Mouse (Mus musculus): Measurements from ENCODE around the gene Tesc.
A peak's percentile ranks its signal among the peaks of the same experiment; 100 is the strongest.

Tesc gene

GRCm38 (mm10) chr5:118047091-118047757 is 19.7 kb downstream of the Tesc start:
- no peak for DNase-seq

- DNase-seq = no peak
These were observed 20.9 kb downstream of the Tesc start for GRCm38 (mm10) chr5:118048412-118048811.

DNA sequence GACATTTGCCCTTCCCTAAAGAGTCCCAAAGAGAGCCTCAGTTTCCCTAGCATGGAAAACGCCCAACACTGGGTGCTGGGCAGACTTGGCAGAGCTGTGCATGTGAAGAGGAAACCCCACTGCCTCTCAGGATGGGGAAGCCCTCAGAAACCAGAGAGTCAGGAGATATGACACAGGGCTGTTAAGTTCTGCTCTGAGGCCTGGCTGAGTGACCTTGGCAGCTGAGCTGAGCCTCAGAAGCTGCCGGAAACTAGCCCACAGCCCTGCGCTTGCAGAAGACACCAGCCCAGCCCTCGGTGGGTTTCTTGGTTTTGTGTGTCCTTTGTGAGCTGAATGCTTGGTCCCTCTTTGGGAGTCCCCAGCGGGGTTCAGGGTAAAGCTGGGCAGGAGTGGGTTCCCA is 21.4 kb downstream of the Tesc start:
- DNase-seq = no peak

GRCm38 (mm10) chr5:118050743-118051142 is 23.2 kb downstream of the Tesc start:
- DNase-seq = no peak

DNA sequence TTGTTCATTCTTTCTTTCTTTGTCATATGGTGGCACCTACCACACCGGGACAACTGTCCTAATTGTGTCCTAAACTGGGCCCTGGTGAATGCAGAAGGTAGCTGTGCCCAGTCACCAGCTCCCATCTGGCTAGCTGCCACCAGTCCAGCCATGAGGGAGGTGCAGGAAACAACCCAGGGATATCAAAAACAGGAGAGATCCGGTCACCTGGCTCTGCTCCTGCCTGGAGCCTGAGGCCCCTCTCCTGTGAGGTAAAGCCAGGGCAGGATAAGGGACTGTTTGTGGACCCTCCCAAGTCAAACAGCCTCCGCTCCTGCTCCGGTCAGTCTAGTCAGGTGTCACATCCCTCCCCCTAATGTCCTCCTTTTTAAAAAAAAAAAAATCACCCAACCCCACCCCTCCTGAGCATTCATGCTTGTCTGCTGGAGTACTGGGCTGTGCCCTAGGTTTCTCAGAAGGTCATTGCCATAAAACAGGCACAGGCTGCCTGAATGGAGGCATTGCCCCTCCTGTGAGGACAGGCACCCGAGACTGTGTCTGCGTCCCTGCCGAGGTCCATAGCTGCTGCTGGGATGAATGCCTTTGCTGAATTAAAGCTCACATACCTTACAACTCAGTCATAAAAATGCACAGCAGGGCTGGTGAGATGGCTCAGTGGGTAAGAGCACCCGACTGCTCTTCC is 24.6 kb downstream of the Tesc start:
- DNase-seq = no peak

GRCm38 (mm10) chr5:118053205-118053604 is 25.7 kb downstream of the Tesc start:
- no peak for DNase-seq

GRCm38 (mm10) chr5:118057508-118058111 is 30.1 kb downstream of the Tesc start:
- no peak for DNase-seq

DNA sequence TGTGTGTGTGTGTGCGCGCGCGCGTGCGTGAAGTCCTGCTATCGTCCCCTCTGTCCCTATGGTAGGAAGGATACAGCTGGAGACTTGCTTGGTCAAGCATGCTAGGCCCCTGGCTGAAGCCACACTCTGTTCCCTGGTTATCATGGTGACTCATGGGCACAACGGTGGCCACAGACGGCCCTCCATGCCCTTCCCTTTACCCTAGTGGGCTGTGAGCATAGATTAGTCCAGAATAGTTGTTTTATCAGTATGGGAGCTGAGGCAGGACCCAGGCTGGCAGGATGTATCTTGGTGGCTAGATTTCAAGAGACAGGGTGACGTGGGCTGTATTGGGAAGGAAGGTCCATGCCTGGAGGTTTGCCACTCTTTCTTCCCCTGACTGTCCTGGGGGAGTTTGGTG is 31.3 kb downstream of the Tesc start:
- DNase-seq = no peak

DNA sequence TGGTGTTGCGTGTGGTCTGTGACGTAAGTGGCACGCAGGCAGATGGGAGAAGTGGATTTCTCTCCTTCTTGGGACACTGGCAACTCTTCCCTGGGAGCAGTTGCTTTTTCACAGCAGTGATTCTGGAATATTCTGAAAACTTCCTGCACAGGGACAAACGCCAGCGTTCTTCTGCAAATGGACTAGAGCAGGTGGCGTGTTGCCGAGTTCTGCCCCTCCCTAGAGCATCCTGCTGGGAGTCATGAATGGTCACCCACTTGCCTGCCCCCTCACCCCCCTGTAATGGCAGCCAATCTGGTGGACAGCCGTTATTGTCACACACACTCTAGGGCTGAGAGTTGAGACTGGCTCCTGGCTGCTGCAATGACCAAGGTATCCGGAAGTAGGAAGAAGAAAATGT is 32.1 kb downstream of the Tesc start:
- no peak for DNase-seq

DNA sequence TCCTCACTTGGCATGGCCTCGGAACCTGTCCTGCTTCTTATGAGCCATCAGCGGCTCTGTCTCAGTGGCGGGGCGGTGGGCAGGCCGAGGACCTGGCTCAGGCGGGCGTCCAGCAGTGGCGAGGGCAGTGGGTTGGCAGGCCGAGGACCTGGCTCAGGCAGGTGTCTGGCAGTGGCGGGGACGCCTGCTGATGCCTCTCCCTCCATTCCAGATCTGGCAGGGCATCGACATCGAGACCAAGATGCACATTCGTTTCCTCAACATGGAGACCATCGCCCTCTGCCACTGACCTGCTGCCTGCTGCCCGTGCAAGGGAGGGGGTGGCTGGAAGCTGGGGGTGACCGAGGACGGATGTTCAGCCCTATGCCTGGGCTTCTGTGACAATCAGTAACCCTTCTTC is 33.8 kb downstream of the Tesc start:
- no peak for DNase-seq

GRCm38 (mm10) chr5:118063181-118063621 is 35.7 kb downstream of the Tesc start:
- no peak for DNase-seq

- no peak for DNase-seq
These were observed 36.9 kb downstream of the Tesc start for GRCm38 (mm10) chr5:118064284-118064901.

DNA sequence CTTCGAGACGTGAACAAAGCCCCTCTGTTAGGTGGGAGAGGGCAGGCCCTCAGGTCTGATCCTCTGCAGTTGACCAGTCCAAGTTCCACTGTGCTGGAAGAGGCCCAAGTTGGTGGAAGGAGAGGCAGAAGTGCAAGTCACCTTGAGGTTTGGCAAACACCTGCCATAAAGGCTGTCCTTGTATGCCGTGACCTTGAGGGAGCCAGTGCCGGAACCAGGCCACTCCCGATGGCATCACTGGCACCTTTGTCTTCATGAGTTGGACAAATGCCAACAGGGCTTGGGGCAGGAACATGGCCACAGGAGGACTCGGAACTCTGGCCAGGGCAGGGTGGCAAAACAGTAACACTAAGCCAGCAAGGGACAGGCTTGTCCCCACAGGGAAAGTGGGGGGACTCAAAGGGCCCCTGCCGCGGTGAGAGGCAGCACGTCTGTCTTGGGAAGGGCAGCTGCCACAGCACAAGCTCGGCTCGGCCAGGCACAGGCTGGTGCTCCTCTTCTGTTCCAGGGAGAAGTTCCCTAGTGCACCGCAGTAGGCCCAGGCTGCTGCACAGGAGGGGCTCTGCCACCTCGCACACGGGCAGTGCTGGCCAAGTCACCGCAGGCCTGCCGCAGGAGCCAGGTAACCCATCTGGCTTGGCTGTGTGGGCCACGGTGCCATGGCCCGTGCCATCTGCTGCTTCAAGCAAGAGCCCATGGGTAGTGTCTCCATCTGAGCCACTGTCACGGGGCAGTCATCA is 38.1 kb downstream of the Tesc start:
- DNase-seq = no peak

DNA sequence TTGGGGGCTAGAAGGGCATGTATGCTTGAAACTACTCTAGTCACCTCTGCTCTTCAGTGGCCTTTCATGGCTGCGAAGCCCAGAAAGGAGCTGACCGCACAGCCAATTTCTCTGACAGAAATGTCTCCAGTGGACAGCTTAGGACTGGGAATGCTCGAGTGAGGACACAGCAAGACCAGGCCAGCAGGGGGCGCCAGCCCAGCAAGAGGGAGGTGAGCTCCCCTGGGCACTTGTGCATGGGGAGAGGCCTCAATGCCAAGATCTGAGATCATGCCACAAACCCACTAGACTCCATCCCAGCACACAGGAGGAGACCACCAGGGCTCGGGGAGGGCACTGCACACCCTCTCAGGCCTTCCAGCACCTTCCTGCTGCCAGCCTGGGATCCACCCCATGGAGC is 39.3 kb downstream of the Tesc start:
- peak; percentile 71 for DNase-seq

GRCm38 (mm10) chr5:118067572-118067971 is 40.0 kb downstream of the Tesc start:
- DNase-seq = no peak

DNA sequence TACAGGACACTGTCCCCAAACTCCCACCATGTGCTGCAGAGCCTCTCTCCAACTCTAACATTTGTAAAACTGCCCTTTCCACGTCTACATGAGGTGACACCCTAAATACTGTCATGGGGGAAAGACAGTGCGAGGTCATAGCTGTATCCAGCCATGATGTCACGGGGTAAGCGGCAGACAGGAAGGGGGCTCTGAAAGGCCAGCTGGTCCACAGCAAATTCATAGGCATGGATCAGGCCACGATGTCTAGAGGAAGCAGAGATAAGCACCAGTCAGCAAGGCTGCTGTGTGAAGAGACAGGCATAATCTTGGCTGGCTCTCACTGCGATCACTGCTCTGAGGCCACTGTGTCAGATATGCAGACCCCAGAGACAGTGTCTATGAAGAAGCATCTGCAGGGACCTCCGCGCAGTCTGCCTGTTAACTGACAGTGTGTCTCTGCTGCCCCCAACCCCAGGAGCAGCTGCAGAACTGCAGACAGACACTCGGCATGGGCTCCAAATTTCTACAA is 40.5 kb downstream of the Tesc start:
- no peak for DNase-seq

GRCm38 (mm10) chr5:118069315-118069714 is 41.8 kb downstream of the Tesc start:
- peak; percentile 61 for DNase-seq

DNA sequence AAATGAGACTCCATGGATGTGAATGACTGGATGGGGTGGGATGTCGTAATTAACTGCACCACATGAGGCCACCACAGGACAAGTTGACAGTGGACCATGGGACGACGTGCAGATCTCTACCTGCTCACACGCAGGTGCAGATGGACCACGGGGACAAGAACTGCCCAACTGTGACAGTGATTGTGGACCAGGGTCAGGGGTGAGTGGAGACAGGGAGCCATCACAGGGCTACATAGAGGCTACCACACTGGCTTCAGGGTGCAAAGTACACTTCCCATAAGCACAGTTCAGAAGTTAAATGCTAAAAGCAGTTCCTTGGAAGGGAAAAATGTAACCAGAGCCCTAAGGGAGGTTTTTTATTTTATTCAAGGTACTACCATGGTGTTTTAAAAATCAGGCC is 44.2 kb downstream of the Tesc start:
- DNase-seq = no peak

GRCm38 (mm10) chr5:118073213-118073773 is 45.8 kb downstream of the Tesc start:
- no peak for DNase-seq

DNA sequence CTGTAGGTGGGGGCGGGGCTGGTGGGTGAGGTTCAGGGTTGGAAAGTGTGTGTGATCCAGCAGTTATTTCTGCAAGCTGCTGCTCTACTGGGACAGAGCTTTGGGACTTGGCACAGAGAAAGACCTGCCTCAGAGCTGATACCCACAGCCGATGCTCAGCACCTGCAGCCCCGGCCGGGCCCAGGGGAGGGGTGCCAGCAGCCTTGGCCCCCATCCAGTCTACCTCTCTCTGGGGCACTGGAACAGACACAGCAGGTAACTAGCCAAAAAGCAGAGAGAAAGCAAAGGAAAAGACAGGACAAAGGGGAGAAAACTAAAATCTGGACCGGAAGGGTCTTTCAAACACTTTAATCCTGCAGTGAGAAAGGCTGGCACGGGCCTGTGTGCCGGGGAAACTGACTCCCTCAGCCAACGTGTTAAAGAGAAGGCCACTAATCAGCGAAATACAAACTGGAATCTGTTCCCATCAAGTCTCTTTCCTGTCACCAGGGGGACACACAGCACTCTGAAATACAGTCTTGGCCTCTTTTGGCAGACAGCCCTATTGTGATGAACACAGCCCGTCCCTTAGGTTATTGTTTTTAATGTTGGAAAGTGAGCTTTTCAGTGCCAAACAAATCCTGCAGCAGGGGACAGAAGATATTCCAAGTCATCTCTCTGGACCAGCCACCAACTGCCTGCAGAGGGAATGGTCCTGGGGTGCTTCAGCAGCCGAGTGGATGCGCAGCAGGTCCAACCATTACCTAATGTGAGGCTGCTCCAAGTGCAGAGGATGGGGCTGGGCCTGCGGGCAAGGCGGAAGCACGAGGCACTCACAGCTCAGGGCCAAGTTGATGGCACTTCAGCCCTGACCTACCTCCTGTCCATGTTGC is 49.4 kb downstream of the Tesc start:
- no peak for DNase-seq

DNA sequence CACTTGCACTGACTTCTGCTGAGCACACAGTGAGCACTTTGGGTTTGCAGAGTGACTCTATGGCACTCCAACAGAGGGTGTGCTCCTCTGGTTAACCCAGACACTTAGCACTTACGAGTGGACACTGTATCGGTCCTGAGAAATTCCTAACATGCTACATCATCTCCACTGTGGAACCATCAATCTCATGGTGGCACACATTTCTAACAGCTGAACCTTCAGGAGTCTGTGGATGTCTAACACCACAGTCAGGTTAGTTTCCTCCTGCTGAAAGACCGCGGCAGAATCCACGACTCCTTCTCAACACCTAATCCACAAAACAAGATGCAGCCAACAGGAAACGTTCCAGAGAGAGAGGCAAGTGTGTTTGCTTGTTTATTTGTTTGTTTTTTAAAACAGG is 51.0 kb downstream of the Tesc start:
- no peak for DNase-seq

DNA sequence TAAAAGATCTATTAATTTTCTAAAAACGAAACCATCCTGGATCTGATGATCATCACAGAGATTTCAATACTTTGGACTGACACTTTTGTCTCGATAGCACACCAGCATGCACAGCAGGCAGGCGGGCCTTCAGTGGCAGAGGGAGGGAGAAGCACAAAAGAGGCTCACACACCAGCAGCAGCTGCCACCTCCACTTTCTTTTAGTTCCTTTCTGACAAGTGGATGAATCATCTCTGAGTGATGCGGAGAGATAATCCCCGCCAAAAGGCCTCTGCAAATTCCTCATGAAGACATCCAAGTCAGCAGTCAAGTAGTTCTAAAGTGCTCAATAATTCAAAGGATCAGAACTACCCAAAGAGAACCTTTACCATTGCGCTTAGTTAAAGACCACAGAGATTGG is 51.8 kb downstream of the Tesc start:
- DNase-seq = no peak

All from liver (tissue).